Mouse (Mus musculus): ENCODE measurements at regions not wholly inside any gene's neighbourhood (a gene's known extent, or its start where the extent isn't known, plus 50 kb on each side); places are given as distances from the start of the nearest gene placed in this dataset.

DNA sequence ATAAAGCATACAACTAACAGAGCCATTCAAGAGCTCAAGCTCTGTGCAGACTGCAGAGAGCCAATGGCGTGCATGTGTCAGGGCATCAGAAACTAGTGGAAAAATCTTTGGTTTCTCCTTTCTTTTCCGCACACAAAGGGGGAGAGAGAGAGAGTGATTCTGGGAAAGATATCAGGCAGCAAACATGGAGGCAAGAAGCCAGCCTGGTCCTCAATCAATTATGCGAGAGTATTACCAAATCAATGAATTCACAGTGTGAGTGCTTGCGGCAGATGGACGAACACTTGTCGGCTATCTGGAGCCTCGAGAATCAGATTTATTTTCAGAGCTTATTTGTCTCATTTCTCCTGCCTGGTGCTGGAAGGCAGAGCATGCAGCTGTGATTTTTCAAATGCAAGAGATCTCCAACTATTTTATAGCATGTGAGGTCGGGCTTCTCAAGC is 230.6 kb downstream of the Snx10 start:
- peak in 1 of 2 experiments; percentile 38 for DNase-seq (ENCODE audit: low spot score in 2 of 2)

DNA sequence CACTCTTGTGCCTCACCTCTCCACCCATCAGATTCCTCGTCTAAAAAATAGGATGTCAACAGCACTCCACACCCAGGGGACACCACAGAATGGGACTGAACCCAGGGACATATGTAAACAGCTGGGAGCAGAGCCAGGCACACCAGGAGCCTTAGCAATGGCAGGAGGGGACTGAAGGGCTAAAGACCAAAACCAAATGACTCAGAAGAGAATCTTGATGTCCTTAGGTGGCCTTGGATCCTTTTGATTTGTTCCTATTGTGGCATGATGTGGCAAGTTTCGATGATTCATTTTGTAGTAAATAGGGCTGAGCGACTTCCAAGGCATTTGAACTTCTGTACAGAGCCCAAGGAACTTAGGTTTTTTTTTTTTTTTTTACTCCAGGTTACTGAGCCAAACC is 233.4 kb downstream of the Snx10 start:
- DNase-seq (ENCODE audit: low spot score in 2 of 2), result no peak

GRCm38 (mm10) chr6:51757746-51758145 is 234.0 kb downstream of the Snx10 start:
- no peak for DNase-seq (ENCODE audit: low spot score in 2 of 2)

- no peak for DNase-seq (ENCODE audit: low spot score in 2 of 2)
These were observed 235.1 kb downstream of the Snx10 start for GRCm38 (mm10) chr6:51758781-51759180.

DNA sequence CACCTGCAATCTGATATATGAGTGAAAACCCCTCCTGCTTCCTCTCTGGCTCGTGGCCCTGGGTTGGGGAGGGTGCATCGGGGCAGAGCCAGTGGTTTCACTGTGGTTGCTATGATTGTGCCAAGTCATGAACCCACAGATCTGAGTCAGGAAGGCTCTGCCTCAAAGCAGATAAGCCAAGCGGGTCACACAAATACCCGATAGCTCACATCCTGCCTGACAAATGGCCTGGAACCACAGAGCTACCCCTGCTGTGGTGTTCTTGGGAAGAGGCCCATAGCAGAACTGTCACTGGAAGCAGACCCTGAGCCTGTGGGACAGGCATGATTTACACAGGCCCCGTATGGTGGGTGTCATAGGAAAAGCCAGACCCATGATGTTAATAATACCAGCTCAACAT is 236.7 kb downstream of the Snx10 start:
- DNase-seq (ENCODE audit: low spot score in 2 of 2), result no peak

GRCm38 (mm10) chr6:51761506-51761905 is 237.8 kb downstream of the Snx10 start:
- DNase-seq (ENCODE audit: low spot score in 2 of 2), result no peak

- DNase-seq (ENCODE audit: low spot score in 2 of 2), result no peak
These were observed 242.8 kb downstream of the Snx10 start for GRCm38 (mm10) chr6:51766482-51766881.

DNA sequence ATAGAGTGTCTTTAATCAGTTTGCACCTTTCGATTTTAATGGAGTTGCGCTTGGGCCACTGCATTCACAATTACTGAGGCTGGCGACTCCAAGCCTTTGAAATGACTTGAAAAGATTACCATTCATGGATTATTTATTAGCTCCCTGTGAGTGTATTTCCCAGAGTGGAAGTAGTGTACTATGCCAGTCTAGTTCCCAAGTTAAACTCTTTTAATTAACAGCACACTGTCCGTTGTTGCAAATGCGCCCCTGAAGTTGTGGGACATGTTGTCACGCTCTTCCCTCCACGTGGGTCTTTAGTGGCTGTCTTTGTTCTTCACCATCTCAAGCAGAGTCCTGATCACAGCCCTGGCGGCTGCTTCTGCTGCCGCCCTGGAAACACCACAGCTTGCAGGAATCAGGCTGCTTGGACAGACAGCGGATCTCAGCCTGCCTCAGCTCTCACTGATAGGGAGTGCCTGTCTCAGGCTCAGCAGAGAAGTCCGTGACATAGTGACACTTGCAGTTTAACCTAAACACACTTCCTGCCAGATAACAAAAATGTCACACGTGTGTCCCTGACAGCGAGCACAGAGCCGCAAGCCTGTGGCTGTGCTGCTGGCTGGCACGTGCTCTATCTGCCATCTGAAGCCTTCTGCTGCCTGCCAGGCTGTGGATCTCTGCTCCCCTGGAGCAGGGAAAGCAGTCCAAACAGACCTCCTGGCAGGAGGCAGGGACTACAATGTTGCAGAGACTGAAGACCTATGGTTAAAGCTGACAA is 244.1 kb downstream of the Snx10 start:
- peak; percentile 33 to 42 for DNase-seq (ENCODE audit: low spot score in 2 of 2)

DNA sequence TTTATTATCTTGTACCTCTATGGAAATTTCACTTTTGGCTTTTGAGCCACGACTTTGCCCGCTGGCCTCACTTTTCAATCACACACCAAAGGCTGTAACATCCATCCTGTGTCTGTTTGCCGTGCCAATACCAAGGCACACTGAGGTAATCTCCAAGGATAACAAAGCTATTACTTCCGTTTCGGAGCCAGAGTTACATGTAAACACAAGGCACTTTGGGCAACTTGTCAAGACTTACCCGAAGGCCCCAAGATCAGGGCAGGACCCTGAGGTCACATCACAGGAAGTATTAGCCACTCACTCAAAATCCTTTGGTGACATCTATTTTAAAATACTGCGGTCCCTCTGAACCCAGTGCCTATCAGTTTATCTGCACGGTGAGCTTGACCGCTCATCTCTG is 241.3 kb downstream of the Skap2 start:
- no peak for DNase-seq (ENCODE audit: low spot score in 2 of 2)

- no peak for DNase-seq (ENCODE audit: low spot score in 2 of 2)
These were observed 240.9 kb downstream of the Skap2 start for GRCm38 (mm10) chr6:51771424-51771823.

DNA sequence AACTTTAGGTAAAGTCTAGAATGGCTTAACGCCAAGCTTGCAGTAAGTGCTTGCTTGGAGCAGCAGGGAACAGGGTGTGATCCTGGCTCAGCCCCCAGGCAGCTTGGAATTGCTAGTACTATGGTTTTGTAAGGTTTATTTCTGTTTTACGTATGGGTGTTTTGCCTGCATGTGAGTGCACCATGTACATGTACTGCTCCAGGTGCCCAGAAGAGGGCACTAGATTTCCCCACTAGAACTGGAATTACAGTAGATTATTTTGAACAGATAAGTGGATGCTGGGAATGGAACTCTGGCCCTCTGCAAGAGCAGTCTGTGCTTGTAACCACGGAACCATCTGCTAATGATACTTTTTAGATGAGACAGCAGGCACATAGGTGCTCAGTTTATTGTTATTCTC is 237.6 kb downstream of the Skap2 start:
- DNase-seq (ENCODE audit: low spot score in 2 of 2), result no peak

DNA sequence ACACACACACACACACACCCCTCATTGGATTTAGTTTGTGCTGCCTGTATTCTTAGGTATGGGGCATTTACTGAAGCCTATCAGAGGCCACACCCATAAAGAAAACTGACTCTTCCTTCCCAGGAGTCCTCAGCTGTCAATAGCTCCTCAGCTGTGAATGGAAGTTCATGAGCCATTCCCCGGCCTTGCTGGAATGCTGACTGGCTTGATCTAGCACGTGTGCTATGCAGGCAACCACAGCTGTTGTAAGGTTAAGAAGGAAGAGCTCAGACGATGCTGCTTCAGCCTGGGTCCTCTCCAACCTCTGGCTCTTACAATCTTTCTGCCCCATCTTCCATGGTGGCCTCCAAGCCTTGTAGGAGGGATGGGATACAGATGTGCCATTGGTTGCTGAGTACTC is 226.7 kb downstream of the Skap2 start:
- DNase-seq (ENCODE audit: low spot score in 2 of 2), result no peak

GRCm38 (mm10) chr6:51786836-51787235 is 225.5 kb downstream of the Skap2 start:
- no peak for DNase-seq (ENCODE audit: low spot score in 2 of 2)

GRCm38 (mm10) chr6:51788156-51788555 is 224.2 kb downstream of the Skap2 start:
- no peak for DNase-seq (ENCODE audit: low spot score in 2 of 2)

DNA sequence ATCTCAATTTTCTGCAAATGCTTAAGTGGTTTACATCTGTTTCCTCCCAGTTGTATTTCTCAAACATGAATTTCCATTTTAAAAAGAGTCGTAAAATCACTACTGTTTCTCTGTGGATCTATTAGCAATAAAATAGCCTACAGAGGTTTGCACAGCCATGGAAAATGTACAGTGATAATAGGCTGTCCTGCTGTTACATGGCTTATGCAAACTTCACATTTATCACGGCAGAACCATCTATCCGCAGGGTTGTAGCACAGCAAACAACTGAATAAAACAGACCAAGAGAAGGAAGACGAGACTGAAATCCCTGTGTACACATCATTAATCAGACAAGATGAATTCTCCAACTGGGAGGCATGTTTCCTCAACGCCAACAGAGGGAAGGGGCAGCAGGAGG is 222.1 kb downstream of the Skap2 start:
- DNase-seq (ENCODE audit: low spot score in 2 of 2), result no peak

DNA sequence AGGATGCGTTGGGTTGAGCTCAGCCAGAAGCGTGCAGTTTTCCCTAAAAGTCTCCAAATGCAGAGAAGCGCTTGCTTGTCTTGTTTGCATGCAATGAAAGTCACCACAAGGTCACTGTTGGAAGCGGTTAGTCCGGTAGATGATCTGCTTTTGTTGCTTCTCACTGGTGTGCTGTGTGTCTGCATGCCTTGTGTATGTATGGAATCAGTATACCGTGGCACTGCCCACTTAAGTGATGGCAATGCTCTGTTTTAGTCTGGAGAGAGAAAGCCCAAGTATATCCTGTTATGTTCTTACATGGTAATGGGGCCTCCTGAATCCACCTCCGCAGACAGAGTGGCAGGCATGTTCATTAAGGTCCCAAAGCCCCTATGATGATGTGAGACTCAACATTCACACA is 221.7 kb downstream of the Skap2 start:
- no peak for DNase-seq (ENCODE audit: low spot score in 2 of 2)

GRCm38 (mm10) chr6:51795300-51795699 is 217.0 kb downstream of the Skap2 start:
- peak in 1 of 2 experiments; percentile 2 for DNase-seq (ENCODE audit: low spot score in 2 of 2)

GRCm38 (mm10) chr6:51798577-51799240 is 213.6 kb downstream of the Skap2 start:
- peak; percentile 1 to 6 for DNase-seq (ENCODE audit: low spot score in 2 of 2)

DNA sequence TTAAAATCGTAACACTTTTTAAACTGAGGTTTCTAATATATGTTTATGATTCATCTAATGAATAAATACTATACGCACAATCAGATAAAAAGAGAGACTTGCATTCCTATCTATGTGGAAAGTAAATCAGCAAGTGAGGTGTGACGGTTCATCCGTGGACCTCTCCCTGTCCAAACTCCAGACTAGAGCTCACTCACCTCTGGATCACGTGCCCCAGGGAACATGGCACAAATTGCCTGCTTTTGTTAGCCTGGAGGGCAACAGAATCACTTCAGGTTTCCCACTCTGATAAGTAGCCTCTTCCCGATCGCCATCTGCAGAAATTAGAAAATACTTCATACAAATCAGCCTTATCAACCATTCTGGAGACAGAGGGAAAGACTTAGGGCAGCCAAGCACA is 206.7 kb downstream of the Skap2 start:
- no peak for DNase-seq (ENCODE audit: low spot score in 2 of 2)

Measured in frontal cortex, postnatal 36 days (tissue).